Mouse (Mus musculus): ENCODE results near the gene Mb21d2. TPM values are rescaled to one million over a fixed set of nuclear protein-coding genes. Genes with fewer than 3 reads are reported as not detected.

The Mb21d2 gene
- polyA plus RNA-seq, 1 experiment from 2014 or later = 6.5 TPM

DNA sequence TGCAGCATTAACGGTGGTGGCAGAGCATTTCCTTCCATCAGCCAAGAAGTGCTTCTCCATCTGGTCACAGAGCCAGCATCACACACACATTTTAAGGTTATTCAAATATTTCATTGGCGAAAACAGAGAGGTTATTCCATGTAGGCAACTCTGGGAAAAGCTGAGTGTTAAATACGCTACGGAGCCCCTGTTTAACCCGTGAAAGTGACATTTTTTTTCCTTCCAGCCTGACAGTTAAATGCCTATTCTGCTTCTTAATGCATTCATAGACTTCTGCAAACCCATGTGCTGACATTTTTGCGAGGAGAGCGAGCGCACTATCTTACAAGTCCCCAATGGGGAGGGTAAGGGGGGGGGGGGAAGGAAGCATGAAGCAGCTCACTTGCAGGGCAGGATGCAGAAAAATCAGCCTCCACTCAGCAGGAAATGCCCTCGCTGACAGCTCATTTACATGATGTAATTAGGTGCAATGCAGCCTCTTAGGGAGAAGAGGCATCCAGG is 52.3 kb downstream of the Mb21d2 start:
- no peaks in the 10 kb centered on the region for H3K36me3 ChIP-seq (ENCODE audit: control insufficient read depth, insufficient read depth, low read length)
- no peak overlapping the region for H3K4me2 ChIP-seq (ENCODE audit: low read depth, low read length)
- H3K9me3 ChIP-seq (replicated peaks; ENCODE audit: control insufficient read depth, low read length) = no peaks in the 10 kb centered on the region
- H3K4me3 ChIP-seq (replicated peaks; ENCODE audit: low read length) = no peak overlapping the region
- WGBS = 51% methylated on average over 9 of the region's 9 CpGs
- no peak overlapping the region for H3K9ac ChIP-seq (ENCODE audit: low read length)
- H3K4me1 ChIP-seq (ENCODE audit: control insufficient read depth, insufficient read depth, low read length) = peaks cover 30% of the 10 kb centered on the region
- ATAC-seq (ENCODE audit: insufficient read depth, low FRiP score) = no peak
- no peak overlapping the region for H3K27ac ChIP-seq (ENCODE audit: low read length)
- H3K27me3 ChIP-seq (ENCODE audit: control insufficient read depth, insufficient read depth, low read length) = no peaks in the 10 kb centered on the region

DNA sequence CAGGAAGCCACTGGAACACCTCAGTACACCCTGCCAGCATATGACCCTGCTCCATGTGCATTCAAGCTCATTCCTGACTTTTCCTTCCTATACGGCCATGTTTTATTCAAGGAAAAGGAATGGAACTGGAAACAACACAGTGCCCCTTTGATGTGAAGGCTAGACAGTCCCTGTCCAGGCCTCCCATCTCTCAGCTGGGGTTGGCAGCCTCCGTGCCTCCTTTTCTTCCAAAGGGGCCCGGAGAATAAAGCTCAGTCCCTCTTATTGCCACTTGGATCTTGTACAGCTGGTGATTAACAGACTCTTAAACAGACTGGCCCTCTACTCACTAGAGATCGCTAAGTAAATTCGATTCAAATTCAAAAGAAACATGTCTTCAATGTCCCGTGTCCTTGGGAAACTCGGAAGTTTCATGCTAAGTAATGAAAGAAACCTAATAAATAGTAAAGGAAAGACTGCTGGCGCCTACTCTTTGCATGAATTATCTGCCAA is 56.0 kb downstream of the Mb21d2 start:
- WGBS = 74% methylated on average over 8 of the region's 8 CpGs
- no peak for ATAC-seq (ENCODE audit: insufficient read depth, low FRiP score)
- H3K27me3 ChIP-seq (ENCODE audit: control insufficient read depth, insufficient read depth, low read length) = no peaks in the 10 kb centered on the region

DNA sequence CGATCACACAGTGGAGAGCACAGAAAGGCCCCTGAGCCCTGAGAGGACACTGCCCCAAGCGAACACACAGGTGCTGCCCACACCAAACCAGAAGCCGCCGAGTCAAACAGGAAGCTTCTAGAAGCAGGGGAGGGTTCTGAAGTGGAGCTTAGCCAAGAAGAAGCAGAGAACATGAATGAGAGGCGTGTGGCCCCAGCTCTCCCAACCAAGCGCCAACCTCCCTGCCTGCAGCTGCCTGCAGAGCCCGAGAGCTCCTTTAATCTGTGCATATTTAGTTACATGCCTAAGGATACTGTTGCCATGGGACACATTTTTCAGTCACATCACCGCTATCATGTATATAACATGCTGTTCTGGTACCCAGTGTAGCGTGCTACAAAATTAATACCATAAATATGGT is 58.6 kb downstream of the Mb21d2 start:
- WGBS = 74% methylated on average over 9 of the region's 9 CpGs
- Histone ChIP-seq H3K9ac (ENCODE audit: low read length) (no peak overlapping the region), H3K27me3 (ENCODE audit: control insufficient read depth, insufficient read depth, low read length) (no peaks in the 10 kb centered on the region), H3K27ac (ENCODE audit: low read length) (peak overlapping the region; percentile 47; the same call in 1 of the 2 replicates), H3K4me3 (replicated peaks; ENCODE audit: low read length) (no peak overlapping the region), H3K36me3 (ENCODE audit: control insufficient read depth, insufficient read depth, low read length) (no peaks in the 10 kb centered on the region), H3K4me1 (ENCODE audit: control insufficient read depth, insufficient read depth, low read length) (peaks cover 5% of the 10 kb centered on the region), H3K9me3 (replicated peaks; ENCODE audit: control insufficient read depth, low read length) (no peaks in the 10 kb centered on the region), H3K4me2 (ENCODE audit: low read depth, low read length) (no peak overlapping the region)
- ATAC-seq (ENCODE audit: insufficient read depth, low FRiP score) = no peak

More for the DNA sequence above, 56.0 kb downstream of the Mb21d2 start:
- Histone ChIP-seq H3K27ac (ENCODE audit: low read length) (no peak overlapping the region), H3K4me1 (ENCODE audit: control insufficient read depth, insufficient read depth, low read length) (peaks cover 5% of the 10 kb centered on the region), H3K9me3 (replicated peaks; ENCODE audit: control insufficient read depth, low read length) (no peaks in the 10 kb centered on the region), H3K4me2 (ENCODE audit: low read depth, low read length) (no peak overlapping the region), H3K9ac (ENCODE audit: low read length) (no peak overlapping the region), H3K4me3 (replicated peaks; ENCODE audit: low read length) (no peak overlapping the region), H3K36me3 (ENCODE audit: control insufficient read depth, insufficient read depth, low read length) (no peaks in the 10 kb centered on the region)

DNA sequence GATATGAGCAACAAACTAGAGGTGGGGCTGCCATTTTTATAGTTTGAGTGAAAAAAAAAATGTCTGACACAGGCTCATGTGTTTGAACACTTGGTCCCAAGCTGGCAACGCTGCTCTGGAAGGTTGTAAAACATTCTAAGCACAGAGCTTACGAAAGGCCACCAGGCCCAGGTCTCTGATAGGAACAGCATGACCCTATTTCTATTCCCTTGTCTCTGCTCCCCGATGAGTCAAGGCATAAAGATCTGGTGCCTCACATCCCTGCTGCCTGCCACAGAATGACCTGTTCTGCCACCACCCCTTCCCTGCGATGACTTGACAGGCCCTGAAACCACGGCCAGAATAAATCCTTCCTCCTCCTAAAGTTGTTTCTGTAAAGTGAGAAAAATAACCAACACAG is 59.0 kb downstream of the Mb21d2 start:
- 71% methylated on average over 5 of the region's 5 CpGs for WGBS
- Histone ChIP-seq H3K27ac (ENCODE audit: low read length) (peak overlapping the region; percentile 47; the same call in 1 of the 2 replicates), H3K4me1 (ENCODE audit: control insufficient read depth, insufficient read depth, low read length) (peaks cover 5% of the 10 kb centered on the region), H3K4me2 (ENCODE audit: low read depth, low read length) (no peak overlapping the region), H3K9ac (ENCODE audit: low read length) (no peak overlapping the region), H3K27me3 (ENCODE audit: control insufficient read depth, insufficient read depth, low read length) (no peaks in the 10 kb centered on the region), H3K9me3 (replicated peaks; ENCODE audit: control insufficient read depth, low read length) (no peaks in the 10 kb centered on the region), H3K36me3 (ENCODE audit: control insufficient read depth, insufficient read depth, low read length) (no peaks in the 10 kb centered on the region), H3K4me3 (replicated peaks; ENCODE audit: low read length) (no peak overlapping the region)
- ATAC-seq (ENCODE audit: insufficient read depth, low FRiP score) = no peak

DNA sequence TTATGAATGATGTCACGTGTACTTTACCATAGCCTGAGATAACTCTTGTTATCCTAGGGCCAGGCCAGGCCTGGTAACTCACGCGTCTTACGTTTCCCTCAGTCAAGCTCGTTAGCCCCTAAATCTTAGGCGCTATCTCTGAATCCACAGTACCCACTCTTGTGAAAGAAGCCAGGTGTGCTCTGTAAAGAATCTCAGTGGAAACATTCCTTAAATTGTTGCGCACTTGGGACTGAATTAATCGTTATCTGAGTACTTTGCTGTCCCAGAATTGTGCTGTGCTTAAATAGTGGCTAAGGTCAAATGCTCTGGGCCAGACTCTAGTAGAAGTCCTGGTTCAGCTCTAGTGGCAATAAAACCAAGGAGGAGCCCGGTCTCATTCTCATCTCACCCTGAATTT is 60.6 kb downstream of the Mb21d2 start:
- no peak for ATAC-seq (ENCODE audit: insufficient read depth, low FRiP score)
- Histone ChIP-seq H3K9me3 (replicated peaks; ENCODE audit: control insufficient read depth, low read length) (no peaks in the 10 kb centered on the region), H3K4me3 (replicated peaks; ENCODE audit: low read length) (no peak overlapping the region), H3K9ac (ENCODE audit: low read length) (no peak overlapping the region), H3K4me2 (ENCODE audit: low read depth, low read length) (no peak overlapping the region), H3K4me1 (ENCODE audit: control insufficient read depth, insufficient read depth, low read length) (peaks cover 5% of the 10 kb centered on the region), H3K36me3 (ENCODE audit: control insufficient read depth, insufficient read depth, low read length) (no peaks in the 10 kb centered on the region), H3K27me3 (ENCODE audit: control insufficient read depth, insufficient read depth, low read length) (no peaks in the 10 kb centered on the region), H3K27ac (ENCODE audit: low read length) (no peak overlapping the region)
- WGBS = 48% methylated on average over 9 of the region's 9 CpGs

DNA sequence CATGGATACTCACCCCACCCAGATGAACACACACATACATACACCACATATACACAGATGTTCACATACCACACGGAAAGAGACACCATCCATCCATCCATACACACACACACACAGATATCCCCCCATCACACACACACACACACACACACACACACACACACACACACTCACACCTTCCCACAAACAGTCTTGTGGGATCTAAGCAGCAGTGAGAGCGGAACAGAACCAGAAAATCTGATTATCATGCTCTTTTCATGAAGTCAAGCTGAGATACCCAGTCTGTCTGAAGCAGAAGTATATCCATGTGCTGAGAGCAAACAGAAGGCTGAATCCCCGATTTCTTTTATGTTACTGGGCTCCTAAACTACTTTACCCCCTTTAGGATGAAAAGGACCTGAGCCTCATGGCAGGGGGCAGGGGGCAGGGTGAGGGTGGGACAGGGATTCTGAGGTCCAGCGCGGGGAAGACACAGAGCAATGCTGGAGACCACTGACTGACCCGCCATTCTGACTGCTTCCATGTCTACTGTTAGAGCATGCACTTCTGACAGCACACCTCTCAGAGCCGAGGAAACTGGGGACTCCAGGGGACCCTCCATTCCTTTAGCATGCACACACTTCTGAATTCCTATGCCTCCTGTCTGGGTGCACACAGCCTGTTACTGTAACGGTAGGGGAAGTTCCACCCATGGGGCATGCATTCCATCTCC is 62.7 kb downstream of the Mb21d2 start:
- H3K9me3 ChIP-seq (replicated peaks; ENCODE audit: control insufficient read depth, low read length) = no peaks in the 10 kb centered on the region
- 63% methylated on average over 8 of the region's 8 CpGs for WGBS
- peaks cover 12% of the 10 kb centered on the region for H3K4me1 ChIP-seq (ENCODE audit: control insufficient read depth, insufficient read depth, low read length)
- ATAC-seq (ENCODE audit: insufficient read depth, low FRiP score) = no peak
- no peaks in the 10 kb centered on the region for H3K27me3 ChIP-seq (ENCODE audit: control insufficient read depth, insufficient read depth, low read length)
- H3K4me3 ChIP-seq (replicated peaks; ENCODE audit: low read length) = no peak overlapping the region
- no peak overlapping the region for H3K9ac ChIP-seq (ENCODE audit: low read length)
- no peak overlapping the region for H3K27ac ChIP-seq (ENCODE audit: low read length)
- no peaks in the 10 kb centered on the region for H3K36me3 ChIP-seq (ENCODE audit: control insufficient read depth, insufficient read depth, low read length)
- H3K4me2 ChIP-seq (ENCODE audit: low read depth, low read length) = no peak overlapping the region

DNA sequence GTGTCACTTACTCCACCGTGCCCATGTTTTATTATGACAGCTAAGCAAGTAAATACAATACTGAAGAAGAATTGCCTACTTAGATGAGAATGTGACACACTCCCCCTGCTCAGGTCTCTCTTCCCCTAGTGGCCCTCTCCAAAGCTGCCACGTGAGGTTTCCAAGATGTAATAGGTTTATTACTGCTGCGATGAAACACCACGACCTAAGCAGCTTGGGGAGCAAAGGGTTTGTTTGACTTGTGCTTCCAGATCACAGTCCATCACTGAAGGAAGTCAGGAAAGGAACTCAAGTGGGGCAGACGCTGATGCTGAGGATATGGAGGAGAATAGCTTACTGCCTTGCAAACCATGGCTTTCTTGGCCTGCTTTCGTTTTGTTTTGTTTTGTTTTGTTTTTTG is 65.9 kb downstream of the Mb21d2 start:
- no peak for ATAC-seq (ENCODE audit: insufficient read depth, low FRiP score)
- H3K36me3 ChIP-seq (ENCODE audit: control insufficient read depth, insufficient read depth, low read length) = no peaks in the 10 kb centered on the region
- H3K27me3 ChIP-seq (ENCODE audit: control insufficient read depth, insufficient read depth, low read length) = no peaks in the 10 kb centered on the region
- no peaks in the 10 kb centered on the region for H3K9me3 ChIP-seq (replicated peaks; ENCODE audit: control insufficient read depth, low read length)
- 53% methylated on average over 6 of the region's 6 CpGs for WGBS
- peaks cover 20% of the 10 kb centered on the region for H3K4me1 ChIP-seq (ENCODE audit: control insufficient read depth, insufficient read depth, low read length)
- no peak overlapping the region for H3K4me2 ChIP-seq (ENCODE audit: low read depth, low read length)
- H3K27ac ChIP-seq (ENCODE audit: low read length) = no peak overlapping the region
- H3K4me3 ChIP-seq (replicated peaks; ENCODE audit: low read length) = no peak overlapping the region
- no peak overlapping the region for H3K9ac ChIP-seq (ENCODE audit: low read length)

DNA sequence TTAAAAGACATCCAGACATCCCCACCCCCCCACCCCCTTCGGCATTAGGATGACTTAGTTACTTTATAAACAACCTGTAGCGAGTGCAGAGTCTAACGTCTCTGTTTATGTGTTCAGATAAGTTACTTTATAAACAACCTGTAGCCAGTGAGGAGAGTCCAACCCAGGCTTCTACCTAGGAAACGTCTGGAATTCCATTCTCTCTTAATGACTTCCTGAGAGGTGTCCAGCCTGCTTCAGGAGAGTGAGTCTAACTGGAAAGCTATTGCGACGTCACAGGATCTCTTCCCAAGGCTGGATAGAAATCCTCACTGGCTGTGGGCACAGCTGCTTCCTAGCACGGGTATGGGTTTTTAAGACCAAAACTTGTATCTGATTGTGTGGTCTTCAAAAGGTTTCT is 67.4 kb downstream of the Mb21d2 start:
- H3K36me3 ChIP-seq (ENCODE audit: control insufficient read depth, insufficient read depth, low read length) = no peaks in the 10 kb centered on the region
- H3K9ac ChIP-seq (ENCODE audit: low read length) = no peak overlapping the region
- ATAC-seq (ENCODE audit: insufficient read depth, low FRiP score) = peak; percentile 15; the same call in 1 of the 2 replicates
- no peaks in the 10 kb centered on the region for H3K27me3 ChIP-seq (ENCODE audit: control insufficient read depth, insufficient read depth, low read length)
- H3K27ac ChIP-seq (ENCODE audit: low read length) = no peak overlapping the region
- WGBS = 13% methylated on average over 7 of the region's 7 CpGs
- no peaks in the 10 kb centered on the region for H3K9me3 ChIP-seq (replicated peaks; ENCODE audit: control insufficient read depth, low read length)
- H3K4me3 ChIP-seq (replicated peaks; ENCODE audit: low read length) = no peak overlapping the region
- peak overlapping the region; percentile 26; the same call in 1 of the 2 replicates for H3K4me2 ChIP-seq (ENCODE audit: low read depth, low read length)
- H3K4me1 ChIP-seq (ENCODE audit: control insufficient read depth, insufficient read depth, low read length) = peaks cover 24% of the 10 kb centered on the region

DNA sequence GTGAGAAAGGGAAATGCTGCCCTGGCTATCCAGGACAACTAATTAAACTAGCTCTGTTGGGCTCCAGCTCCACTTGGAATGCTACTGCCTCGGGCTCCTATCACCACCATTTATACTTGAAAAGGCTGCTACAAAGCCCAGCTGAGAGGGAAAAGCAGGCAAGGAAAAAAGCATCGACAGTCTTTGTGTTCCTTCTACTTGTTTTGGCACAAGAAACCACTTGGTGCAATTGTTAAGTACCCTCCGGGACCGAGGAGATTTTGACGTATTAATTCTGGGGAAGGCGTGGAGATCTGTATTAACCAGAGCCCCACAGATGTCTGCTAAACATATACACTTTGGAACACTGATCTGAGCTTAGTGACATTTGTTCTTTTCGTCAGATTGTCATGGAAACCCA is 69.8 kb downstream of the Mb21d2 start:
- 42% methylated on average over 7 of the region's 7 CpGs for WGBS
- no peak for ATAC-seq (ENCODE audit: insufficient read depth, low FRiP score)
- Histone ChIP-seq H3K27ac (ENCODE audit: low read length) (no peak overlapping the region), H3K4me3 (replicated peaks; ENCODE audit: low read length) (no peak overlapping the region), H3K36me3 (ENCODE audit: control insufficient read depth, insufficient read depth, low read length) (no peaks in the 10 kb centered on the region), H3K9ac (ENCODE audit: low read length) (no peak overlapping the region), H3K4me2 (ENCODE audit: low read depth, low read length) (no peak overlapping the region), H3K27me3 (ENCODE audit: control insufficient read depth, insufficient read depth, low read length) (no peaks in the 10 kb centered on the region), H3K9me3 (replicated peaks; ENCODE audit: control insufficient read depth, low read length) (no peaks in the 10 kb centered on the region), H3K4me1 (ENCODE audit: control insufficient read depth, insufficient read depth, low read length) (peaks cover 24% of the 10 kb centered on the region)

Measured in stomach, embryonic 16.5 days (tissue).